Mouse (Mus musculus): Measurements from ENCODE around the gene Ints11. TPM values are rescaled to one million over a fixed set of nuclear protein-coding genes. Genes with fewer than 3 reads are reported as not detected.

Ints11 gene
- polyA plus RNA-seq, 1 experiment from 2014 or later, result 50.0 TPM

- ATAC-seq, result no peak
- Histone ChIP-seq H3K4me3 (no peak overlapping the region), H3K9me3 (replicated peaks) (no peaks in the 10 kb centered on the region), H3K4me1 (peaks cover 50% of the 10 kb centered on the region), H3K27ac (no peak overlapping the region), H3K4me2 (no peak overlapping the region), H3K36me3 (peaks cover 7% of the 10 kb centered on the region), H3K27me3 (replicated peaks) (peaks cover 43% of the 10 kb centered on the region), H3K9ac (no peak overlapping the region)
- 40% methylated on average over 8 of the region's 8 CpGs for WGBS (ENCODE audit: insufficient replicate concordance)
Observed at GRCm38 (mm10) chr4:155838187-155839153, 30.9 kb upstream of the Ints11 start.

- Histone ChIP-seq H3K27ac (0 out of 2 replicates have a peak within 1 kb of the TSS, but pooled peaks have one; percentile 36), H3K4me3 (peak within 1 kb of the TSS; percentile 66), H3K27me3 (replicated peaks) (peaks cover 46% of the 10 kb centered on the region), H3K36me3 (no peaks in the 10 kb centered on the region), H3K9me3 (replicated peaks) (no peaks in the 10 kb centered on the region), H3K4me2 (peak within 1 kb of the TSS; percentile 95), H3K4me1 (peaks cover 41% of the 10 kb centered on the region), H3K9ac (peak within 1 kb of the TSS; percentile 73)
- ATAC-seq, result peak; percentile 48
- WGBS (ENCODE audit: insufficient replicate concordance), result 18% methylated on average over 16 of the region's 16 CpGs
Observed at GRCm38 (mm10) chr4:155839483-155839910, 29.8 kb upstream of the Ints11 start, which contains the start of gene Mxra8. Gene Mxra8, plus strand, starts transcription at chr4:155839680.

- Histone ChIP-seq H3K4me3 (peak overlapping the region; percentile 66), H3K4me2 (peak overlapping the region; percentile 95), H3K27me3 (replicated peaks) (peaks cover 46% of the 10 kb centered on the region), H3K36me3 (no peaks in the 10 kb centered on the region), H3K4me1 (peaks cover 41% of the 10 kb centered on the region), H3K9me3 (replicated peaks) (no peaks in the 10 kb centered on the region), H3K27ac (peak overlapping the region; percentile 51; the same call in 1 of the 2 replicates), H3K9ac (peak overlapping the region; percentile 73)
- no peak; the same call in 1 of the 2 replicates for ATAC-seq
- WGBS (ENCODE audit: insufficient replicate concordance), result 23% methylated on average over 8 of the region's 8 CpGs
Observed at GRCm38 (mm10) chr4:155840076-155841002, 29.0 kb upstream of the Ints11 start.

- Histone ChIP-seq H3K27me3 (replicated peaks) (peaks cover 51% of the 10 kb centered on the region), H3K36me3 (no peaks in the 10 kb centered on the region), H3K9me3 (replicated peaks) (no peaks in the 10 kb centered on the region), H3K4me3 (peak overlapping the region; percentile 66), H3K4me1 (peaks cover 41% of the 10 kb centered on the region), H3K4me2 (peak overlapping the region; percentile 95), H3K9ac (peak overlapping the region; percentile 73), H3K27ac (peak overlapping the region; percentile 51; the same call in 1 of the 2 replicates)
- peak; percentile 85 for ATAC-seq
- WGBS (ENCODE audit: insufficient replicate concordance), result under 1% methylated on average over 32 of the region's 32 CpGs
Observed at GRCm38 (mm10) chr4:155841003-155841454, 28.3 kb upstream of the Ints11 start.

- no peak overlapping the region for H3K27ac ChIP-seq
- no peaks in the 10 kb centered on the region for H3K9me3 ChIP-seq (replicated peaks)
- peak overlapping the region; percentile 66 for H3K4me3 ChIP-seq
- H3K4me1 ChIP-seq, result peaks cover 46% of the 10 kb centered on the region
- peak overlapping the region; percentile 95 for H3K4me2 ChIP-seq
- WGBS (ENCODE audit: insufficient replicate concordance), result 39% methylated on average over 38 of the region's 38 CpGs
- peak; percentile 1; the same call in 1 of the 2 replicates for ATAC-seq
- H3K9ac ChIP-seq, result no peak overlapping the region
- peaks cover 51% of the 10 kb centered on the region for H3K27me3 ChIP-seq (replicated peaks)
- H3K36me3 ChIP-seq, result no peaks in the 10 kb centered on the region
Observed at GRCm38 (mm10) chr4:155841651-155842270, 27.6 kb upstream of the Ints11 start.

- Histone ChIP-seq H3K9ac (no peak overlapping the region), H3K4me2 (no peak overlapping the region), H3K27me3 (replicated peaks) (peaks cover 51% of the 10 kb centered on the region), H3K4me1 (peaks cover 45% of the 10 kb centered on the region), H3K4me3 (no peak overlapping the region), H3K36me3 (no peaks in the 10 kb centered on the region), H3K27ac (no peak overlapping the region), H3K9me3 (replicated peaks) (no peaks in the 10 kb centered on the region)
- no peak for ATAC-seq
- WGBS (ENCODE audit: insufficient replicate concordance), result 73% methylated on average over 5 of the region's 5 CpGs
Observed at GRCm38 (mm10) chr4:155843231-155843630, 26.1 kb upstream of the Ints11 start.

- ATAC-seq, result peak; percentile 93
- H3K36me3 ChIP-seq, result no peaks in the 10 kb centered on the region
- WGBS (ENCODE audit: insufficient replicate concordance), result 4% methylated on average over 43 of the region's 65 CpGs
- H3K9ac ChIP-seq, result peak within 1 kb of the TSS; percentile 91
- no peaks in the 10 kb centered on the region for H3K9me3 ChIP-seq (replicated peaks)
- peak within 1 kb of the TSS; percentile 90 for H3K4me3 ChIP-seq
- H3K27me3 ChIP-seq (replicated peaks), result peaks cover 23% of the 10 kb centered on the region
- H3K4me2 ChIP-seq, result peak within 1 kb of the TSS; percentile 99
- peak within 1 kb of the TSS; percentile 81 for H3K27ac ChIP-seq
- peaks cover 42% of the 10 kb centered on the region for H3K4me1 ChIP-seq
Observed at GRCm38 (mm10) chr4:155846871-155847578, 22.3 kb upstream of the Ints11 start, which contains the start of gene Dvl1. Gene Dvl1, plus strand, starts transcription at chr4:155847402.

- Histone ChIP-seq H3K27me3 (replicated peaks) (peaks cover 15% of the 10 kb centered on the region), H3K27ac (peak overlapping the region; percentile 81), H3K9ac (peak overlapping the region; percentile 91), H3K9me3 (replicated peaks) (no peaks in the 10 kb centered on the region), H3K4me2 (peak overlapping the region; percentile 99), H3K4me1 (peaks cover 42% of the 10 kb centered on the region), H3K4me3 (peak overlapping the region; percentile 90), H3K36me3 (no peaks in the 10 kb centered on the region)
- peak; percentile 70 for ATAC-seq
- WGBS (ENCODE audit: insufficient replicate concordance), result 2% methylated on average over 61 of the region's 69 CpGs
Observed at GRCm38 (mm10) chr4:155847591-155848352, 21.6 kb upstream of the Ints11 start.

GRCm38 (mm10) chr4:155848434-155849095 is 20.8 kb upstream of the Ints11 start:
- peak overlapping the region; percentile 90 for H3K4me3 ChIP-seq
- H3K9me3 ChIP-seq (replicated peaks), result no peaks in the 10 kb centered on the region
- peaks cover 42% of the 10 kb centered on the region for H3K4me1 ChIP-seq
- H3K27me3 ChIP-seq (replicated peaks), result peaks cover 7% of the 10 kb centered on the region
- no peak overlapping the region for H3K27ac ChIP-seq
- peak overlapping the region; percentile 91 for H3K9ac ChIP-seq
- no peak for ATAC-seq
- H3K4me2 ChIP-seq, result peak overlapping the region; percentile 99
- H3K36me3 ChIP-seq, result peaks cover 5% of the 10 kb centered on the region
- 60% methylated on average over 7 of the region's 7 CpGs for WGBS (ENCODE audit: insufficient replicate concordance)

GRCm38 (mm10) chr4:155849391-155849790 is 20.0 kb upstream of the Ints11 start:
- 0 out of 2 replicates have a peak, but pooled peaks cover 5% of the 10 kb centered on the region for H3K27me3 ChIP-seq (replicated peaks)
- H3K4me1 ChIP-seq, result peaks cover 42% of the 10 kb centered on the region
- H3K9ac ChIP-seq, result no peak overlapping the region
- H3K9me3 ChIP-seq (replicated peaks), result no peaks in the 10 kb centered on the region
- H3K27ac ChIP-seq, result no peak overlapping the region
- H3K4me2 ChIP-seq, result peak overlapping the region; percentile 99
- H3K36me3 ChIP-seq, result peaks cover 14% of the 10 kb centered on the region
- ATAC-seq, result no peak
- 74% methylated on average over 2 of the region's 2 CpGs for WGBS (ENCODE audit: insufficient replicate concordance)
- H3K4me3 ChIP-seq, result no peak overlapping the region

Measured in liver, embryonic 12.5 days (tissue).